Mouse (Mus musculus): ENCODE data around the gene Ddx4. TPM values are rescaled to one million over a fixed set of nuclear protein-coding genes. Genes with fewer than 3 reads are reported as not detected.

Ddx4 gene
- 0.75 and 0.87 TPM in 2 replicates for polyA plus RNA-seq (2015; fragmentation: Nextera tagmentation; extraction: Ambion mirVana)

DNA sequence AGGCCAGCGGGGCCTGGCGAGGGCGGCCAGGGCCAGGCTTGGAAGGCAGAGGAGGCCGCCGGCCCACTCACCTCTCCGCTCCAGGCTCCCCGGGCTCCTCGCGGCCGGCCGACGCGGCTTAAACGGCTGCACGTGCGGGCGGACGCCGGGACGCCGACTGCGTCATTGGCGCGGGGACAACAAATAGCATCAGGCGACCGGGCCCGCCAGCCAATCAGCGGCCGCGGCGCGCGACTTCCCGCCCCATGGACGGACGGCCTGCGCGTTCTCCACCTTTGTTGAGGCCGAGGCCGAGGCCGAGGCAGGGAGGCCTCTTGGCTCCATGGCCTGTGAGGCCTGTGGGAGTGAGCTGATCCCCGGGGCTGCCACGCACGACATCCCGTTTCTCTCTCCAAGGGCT lies at the start of gene Ddx4:
Gene Ddx4 (minus strand): TSS at position 271 of the 400 bp plus-strand sequence.
- no peak within 1 kb of the TSS for H3K4me2 ChIP-seq
- no peak within 1 kb of the TSS for H3K4me3 ChIP-seq
- no peak within 1 kb of the TSS for H3K9ac ChIP-seq
- H3K9me3 ChIP-seq (replicated peaks): peaks cover 13% of the 10 kb centered on the region
- no peaks in the 10 kb centered on the region for H3K36me3 ChIP-seq (ENCODE audit: poor library complexity, severe bottlenecking)
- H3K27me3 ChIP-seq: no peaks in the 10 kb centered on the region
- 76% methylated on average over 36 of the region's 45 CpGs for WGBS
- ATAC-seq: no peak
- H3K4me1 ChIP-seq: no peaks in the 10 kb centered on the region
- no peak within 1 kb of the TSS for H3K27ac ChIP-seq

GRCm38 (mm10) chr13:112701256-112701655 lies 49.0 kb upstream of the Ddx4 start:
- ATAC-seq: no peak
- Histone ChIP-seq H3K9ac (no peak overlapping the region), H3K4me3 (no peak overlapping the region), H3K27me3 (no peaks in the 10 kb centered on the region), H3K9me3 (replicated peaks) (no peaks in the 10 kb centered on the region), H3K27ac (no peak overlapping the region), H3K36me3 (ENCODE audit: poor library complexity, severe bottlenecking) (peaks cover 30% of the 10 kb centered on the region), H3K4me1 (no peaks in the 10 kb centered on the region), H3K4me2 (no peak overlapping the region)
- 89% methylated on average over 8 of the region's 8 CpGs for WGBS

- Histone ChIP-seq H3K9ac (no peak overlapping the region), H3K27ac (no peak overlapping the region), H3K27me3 (no peaks in the 10 kb centered on the region), H3K36me3 (ENCODE audit: poor library complexity, severe bottlenecking) (peaks cover 33% of the 10 kb centered on the region), H3K4me1 (no peaks in the 10 kb centered on the region), H3K9me3 (replicated peaks) (no peaks in the 10 kb centered on the region), H3K4me2 (no peak overlapping the region), H3K4me3 (no peak overlapping the region)
- WGBS: 95% methylated on average over 8 of the region's 8 CpGs
- ATAC-seq: no peak
Measured at GRCm38 (mm10) chr13:112695526-112696240, 43.4 kb upstream of the Ddx4 start.

DNA sequence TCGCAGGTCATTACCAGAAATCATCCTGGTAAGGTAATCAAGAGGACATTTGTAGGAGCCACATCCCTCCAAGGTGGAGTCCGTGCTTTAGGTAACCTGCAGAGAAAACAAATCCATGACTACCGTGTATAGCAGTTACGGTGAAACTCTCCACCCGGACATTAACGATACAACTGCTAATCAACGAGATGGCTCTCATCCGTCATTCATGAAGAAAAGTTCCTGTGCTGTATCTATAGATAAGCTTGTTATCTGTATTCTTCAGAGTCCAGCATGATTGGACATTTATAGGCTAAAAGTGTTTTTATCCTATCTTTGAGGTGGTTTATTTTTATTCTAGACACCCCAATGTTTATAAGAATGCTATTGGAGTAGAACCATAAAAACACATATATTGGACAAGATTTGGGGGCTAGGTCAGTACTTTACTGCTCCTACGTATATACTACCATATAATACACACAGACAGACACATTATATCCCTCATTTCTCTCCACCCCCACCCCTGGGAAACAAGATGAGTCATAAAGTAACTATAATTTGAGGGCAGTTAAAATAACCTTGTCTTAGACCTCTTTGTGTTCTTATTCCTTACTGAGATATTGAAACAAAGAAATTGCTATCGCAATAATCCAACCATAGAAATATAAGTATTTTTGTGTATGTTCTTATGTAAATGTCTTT lies 40.7 kb upstream of the Ddx4 start:
- no peaks in the 10 kb centered on the region for H3K9me3 ChIP-seq (replicated peaks)
- peaks cover 11% of the 10 kb centered on the region for H3K36me3 ChIP-seq (ENCODE audit: poor library complexity, severe bottlenecking)
- ATAC-seq: no peak
- no peaks in the 10 kb centered on the region for H3K27me3 ChIP-seq
- no peaks in the 10 kb centered on the region for H3K4me1 ChIP-seq
- no peak overlapping the region for H3K4me2 ChIP-seq
- no peak overlapping the region for H3K27ac ChIP-seq
- no peak overlapping the region for H3K9ac ChIP-seq
- WGBS: 94% methylated on average over 10 of the region's 10 CpGs
- no peak overlapping the region for H3K4me3 ChIP-seq

DNA sequence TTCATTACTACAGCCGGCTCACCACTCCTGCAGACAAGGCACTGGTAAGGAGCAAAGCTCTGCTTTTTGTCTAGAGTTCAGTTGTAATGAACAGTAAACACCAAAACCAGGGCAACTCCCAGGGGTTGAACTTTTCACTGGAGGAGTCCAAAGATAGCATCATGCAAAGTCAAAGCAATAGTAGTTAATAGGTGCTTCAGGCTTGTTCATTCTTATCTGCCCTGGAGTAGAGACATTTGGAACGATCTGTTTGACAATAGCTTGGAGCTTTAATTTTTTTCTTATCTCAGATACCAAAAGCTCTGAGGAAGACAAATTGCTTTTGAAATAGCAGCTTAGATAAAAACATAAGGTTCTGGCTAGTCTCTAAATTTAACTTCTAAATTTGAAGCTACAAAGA lies 33.9 kb upstream of the Ddx4 start:
- 80% methylated on average over 2 of the region's 2 CpGs for WGBS
- no peak overlapping the region for H3K4me3 ChIP-seq
- ATAC-seq: no peak
- peaks cover 10% of the 10 kb centered on the region for H3K36me3 ChIP-seq (ENCODE audit: poor library complexity, severe bottlenecking)
- no peaks in the 10 kb centered on the region for H3K4me1 ChIP-seq
- no peak overlapping the region for H3K27ac ChIP-seq
- no peak overlapping the region for H3K9ac ChIP-seq
- no peak overlapping the region for H3K4me2 ChIP-seq
- no peaks in the 10 kb centered on the region for H3K27me3 ChIP-seq
- no peaks in the 10 kb centered on the region for H3K9me3 ChIP-seq (replicated peaks)

DNA sequence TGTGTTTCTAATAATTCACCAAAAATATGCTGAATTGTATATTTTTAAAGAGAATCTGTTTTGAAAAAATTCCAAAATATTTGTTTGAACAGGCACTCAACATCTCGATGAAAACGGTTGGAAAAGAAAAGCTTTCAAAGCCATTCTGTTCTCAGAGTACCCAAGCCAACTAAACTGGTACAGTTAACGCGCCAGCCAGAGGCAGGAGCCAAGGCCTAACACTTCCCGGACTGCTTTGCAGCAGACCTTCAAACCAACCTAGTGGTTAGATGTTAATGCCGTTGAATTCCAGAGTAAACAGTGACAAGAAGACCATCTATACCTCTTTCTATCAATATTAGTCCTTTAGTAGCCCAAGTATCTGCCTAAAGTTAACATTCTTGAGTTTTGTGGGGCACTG lies 31.7 kb upstream of the Ddx4 start:
- Histone ChIP-seq H3K4me2 (no peak overlapping the region), H3K9ac (no peak overlapping the region), H3K27ac (no peak overlapping the region), H3K36me3 (ENCODE audit: poor library complexity, severe bottlenecking) (peaks cover 10% of the 10 kb centered on the region), H3K27me3 (no peaks in the 10 kb centered on the region), H3K4me3 (no peak overlapping the region), H3K4me1 (no peaks in the 10 kb centered on the region), H3K9me3 (replicated peaks) (no peaks in the 10 kb centered on the region)
- WGBS: 85% methylated on average over 6 of the region's 6 CpGs
- no peak for ATAC-seq

GRCm38 (mm10) chr13:112683312-112683711 lies 31.0 kb upstream of the Ddx4 start:
- Histone ChIP-seq H3K27ac (no peak overlapping the region), H3K27me3 (no peaks in the 10 kb centered on the region), H3K9me3 (replicated peaks) (no peaks in the 10 kb centered on the region), H3K4me2 (no peak overlapping the region), H3K4me3 (no peak overlapping the region), H3K36me3 (ENCODE audit: poor library complexity, severe bottlenecking) (peaks cover 10% of the 10 kb centered on the region), H3K4me1 (no peaks in the 10 kb centered on the region), H3K9ac (no peak overlapping the region)
- ATAC-seq: no peak
- 79% methylated on average over 2 of the region's 2 CpGs for WGBS

GRCm38 (mm10) chr13:112678154-112678553 lies 25.9 kb upstream of the Ddx4 start:
- Histone ChIP-seq H3K27ac (no peak overlapping the region), H3K36me3 (ENCODE audit: poor library complexity, severe bottlenecking) (0 out of 2 replicates have a peak, but pooled peaks cover 6% of the 10 kb centered on the region), H3K27me3 (no peaks in the 10 kb centered on the region), H3K4me1 (no peaks in the 10 kb centered on the region), H3K4me2 (no peak overlapping the region), H3K9me3 (replicated peaks) (no peaks in the 10 kb centered on the region; the same call in 1 of the 2 replicates), H3K9ac (no peak overlapping the region), H3K4me3 (no peak overlapping the region)
- 86% methylated on average over 4 of the region's 4 CpGs for WGBS
- no peak for ATAC-seq

DNA sequence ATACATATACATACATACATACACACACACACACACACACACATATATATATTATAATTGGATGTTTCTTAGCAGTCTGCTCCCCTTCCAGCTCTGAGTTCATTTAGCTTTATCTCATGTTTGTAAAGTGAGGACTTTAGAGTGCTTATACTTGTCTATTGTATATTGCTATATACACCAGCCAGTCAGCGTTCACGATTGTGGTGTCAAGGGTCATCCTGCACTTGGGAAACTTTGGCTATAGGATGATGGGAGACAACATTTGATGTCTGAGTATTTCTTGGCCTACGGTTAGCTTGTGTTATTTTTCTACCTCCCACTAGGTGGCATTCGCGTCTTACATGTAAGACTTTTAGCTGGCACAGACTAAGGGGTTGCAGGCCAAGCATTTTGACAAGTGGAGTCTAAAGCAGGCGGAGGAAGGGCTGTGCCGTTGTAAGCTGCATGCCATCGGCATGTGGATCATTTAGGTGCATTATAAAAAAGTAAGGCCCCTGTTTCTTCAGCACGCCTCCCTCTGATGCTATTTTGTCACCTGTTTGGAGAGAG lies 21.7 kb upstream of the Ddx4 start:
- ATAC-seq: peak; percentile 94

GRCm38 (mm10) chr13:112672797-112673196 lies 20.5 kb upstream of the Ddx4 start:
- WGBS: 87% methylated on average over 6 of the region's 6 CpGs
- H3K27ac ChIP-seq: no peak overlapping the region
- H3K36me3 ChIP-seq (ENCODE audit: poor library complexity, severe bottlenecking): peaks cover 13% of the 10 kb centered on the region
- no peak overlapping the region for H3K9ac ChIP-seq
- H3K4me3 ChIP-seq: no peak overlapping the region
- ATAC-seq: no peak
- H3K9me3 ChIP-seq (replicated peaks): no peaks in the 10 kb centered on the region
- H3K4me2 ChIP-seq: no peak overlapping the region
- H3K27me3 ChIP-seq: no peaks in the 10 kb centered on the region
- H3K4me1 ChIP-seq: no peaks in the 10 kb centered on the region

More for the DNA sequence above, 21.7 kb upstream of the Ddx4 start:
- no peak overlapping the region for H3K9ac ChIP-seq
- 10% methylated on average over 9 of the region's 9 CpGs for WGBS
- H3K27me3 ChIP-seq: no peaks in the 10 kb centered on the region
- H3K27ac ChIP-seq: no peak overlapping the region
- no peaks in the 10 kb centered on the region for H3K4me1 ChIP-seq
- H3K4me3 ChIP-seq: no peak overlapping the region
- no peaks in the 10 kb centered on the region; the same call in 1 of the 2 replicates for H3K9me3 ChIP-seq (replicated peaks)
- H3K4me2 ChIP-seq: no peak overlapping the region
- H3K36me3 ChIP-seq (ENCODE audit: poor library complexity, severe bottlenecking): peaks cover 18% of the 10 kb centered on the region

GRCm38 (mm10) chr13:112671708-112672107 lies 19.4 kb upstream of the Ddx4 start:
- Histone ChIP-seq H3K27ac (no peak overlapping the region), H3K36me3 (ENCODE audit: poor library complexity, severe bottlenecking) (peaks cover 11% of the 10 kb centered on the region), H3K9ac (no peak overlapping the region), H3K27me3 (no peaks in the 10 kb centered on the region), H3K4me1 (no peaks in the 10 kb centered on the region), H3K4me3 (no peak overlapping the region), H3K4me2 (no peak overlapping the region), H3K9me3 (replicated peaks) (no peaks in the 10 kb centered on the region)
- WGBS: 72% methylated on average over 13 of the region's 13 CpGs
- ATAC-seq: no peak

- no peak overlapping the region for H3K27ac ChIP-seq
- H3K9me3 ChIP-seq (replicated peaks): no peaks in the 10 kb centered on the region
- no peak overlapping the region for H3K4me3 ChIP-seq
- H3K4me1 ChIP-seq: no peaks in the 10 kb centered on the region
- peaks cover 11% of the 10 kb centered on the region for H3K36me3 ChIP-seq (ENCODE audit: poor library complexity, severe bottlenecking)
- no peaks in the 10 kb centered on the region for H3K27me3 ChIP-seq
- ATAC-seq: no peak
- no peak overlapping the region for H3K4me2 ChIP-seq
- H3K9ac ChIP-seq: no peak overlapping the region
- 89% methylated on average over 9 of the region's 9 CpGs for WGBS
Measured at GRCm38 (mm10) chr13:112667215-112667614, 14.9 kb upstream of the Ddx4 start.
